Mouse (Mus musculus) adrenal gland, postnatal 25 days (tissue): ENCODE measurements around the gene Myo1e. TPM values are rescaled to one million over a fixed set of nuclear protein-coding genes. Genes with fewer than 3 reads are reported as not detected.

Experiments
- DNase-seq: peaks from one replicate; pipeline ENCODE4 v3.0.0; 2021; ENCODE audit warnings: mixed read lengths
- microRNA-seq, 2 experiments: library from miRNA; unstranded; fragments of <30 nt; microRNA quantifications; one replicate each; pipeline ENCODE4 v1.2.0; 2021
- total RNA-seq: library from RNA; stranded (reverse); gene quantifications from 2 replicates; pipeline ENCODE4 v1.2.3, GENCODE M21; 2021

Gene Myo1e
- total RNA-seq, 1 experiment from 2014 or later: 24.5 TPM

GRCm38 (mm10) chr9:70416412-70416811 lies 209.3 kb downstream of the Myo1e start:
- no peak for DNase-seq

GRCm38 (mm10) chr9:70421257-70422056 lies 214.3 kb downstream of the Myo1e start, which contains the start of gene Ccnb2:
TSS of gene Ccnb2 (minus strand) at chr9:70421547.
- peak; percentile 87 for DNase-seq

GRCm38 (mm10) chr9:70422661-70423060 lies 215.5 kb downstream of the Myo1e start:
- DNase-seq: no peak

GRCm38 (mm10) chr9:70439959-70440358 lies 232.8 kb downstream of the Myo1e start:
- DNase-seq: no peak

GRCm38 (mm10) chr9:70449072-70449471 lies 241.9 kb downstream of the Myo1e start:
- DNase-seq: no peak

Small RNA genes lying within 50 kb of the gene (microRNA-seq; reads per million reads assigned to microRNA genes)
- gene Mir5626: 0 to 0.69 reads per million in 2 experiments

Other genes starting within 250 kb of the Myo1e start
- gene Bnip2, start 217.9 kb upstream of the Myo1e start, total RNA-seq: 98.6 and 103 TPM in 2 replicates
- 94.9 and 99.8 TPM in 2 replicates for gene Gtf2a2, start 194.8 kb upstream of the Myo1e start, total RNA-seq
- gene Gcnt3, start 169.3 kb upstream of the Myo1e start, total RNA-seq: not detected in 2 replicates
- 4.0 and 4.1 TPM in 2 replicates for gene Fam81a, start 64.8 kb upstream of the Myo1e start, total RNA-seq
- gene Ccnb2, start 214.2 kb downstream of the Myo1e start, total RNA-seq: 9.0 and 10.9 TPM in 2 replicates